Mouse (Mus musculus) gastrocnemius, postnatal 10 days (tissue): Measurements from ENCODE around the gene Leap2. TPM values are rescaled to one million over a fixed set of nuclear protein-coding genes. Genes with fewer than 3 reads are reported as not detected.

Source experiments
- DNase-seq: peaks from one replicate; pipeline ENCODE4 v3.0.0; 2021; ENCODE audit warnings: mixed read lengths
- long read RNA-seq, 2 experiments: library from polyadenylated mRNA; stranded (forward); transcript quantifications; one replicate each; pipeline ENCODE4 v2.0.0; 2021
- total RNA-seq, 2 experiments: library from RNA; stranded (reverse); gene quantifications; 2 replicates each; pipeline ENCODE4 v1.2.3; 2021

The Leap2 gene
- not detected for total RNA-seq
- long read RNA-seq, experiment 1: 0 reads
- long read RNA-seq, experiment 2: 0 reads

DNA sequence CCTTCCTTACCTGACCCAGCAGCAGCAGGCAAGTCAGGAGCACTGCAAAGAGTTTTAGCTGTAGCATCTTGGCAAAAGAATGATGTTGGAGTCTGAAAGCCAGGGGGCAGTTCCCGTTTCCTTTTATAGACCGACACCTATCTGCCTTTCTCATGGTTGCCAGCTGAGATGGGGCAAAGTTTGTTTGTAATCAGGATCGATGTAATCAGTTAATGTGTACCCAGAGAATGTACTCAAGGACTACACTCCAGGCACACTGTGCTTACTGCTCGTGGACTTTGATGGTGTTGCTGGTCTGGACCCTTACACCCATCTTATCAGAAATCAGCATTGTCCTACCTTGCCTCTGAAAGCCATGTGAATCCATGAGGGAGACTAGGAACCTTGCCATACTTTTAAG lies at the start of gene Leap2:
TSS of gene Leap2 (minus strand) at position 135 of the 400 bp plus-strand sequence.
- no peak for DNase-seq

GRCm38 (mm10) chr11:53472709-53473108 lies 49.7 kb upstream of the Leap2 start:
- DNase-seq: no peak

DNA sequence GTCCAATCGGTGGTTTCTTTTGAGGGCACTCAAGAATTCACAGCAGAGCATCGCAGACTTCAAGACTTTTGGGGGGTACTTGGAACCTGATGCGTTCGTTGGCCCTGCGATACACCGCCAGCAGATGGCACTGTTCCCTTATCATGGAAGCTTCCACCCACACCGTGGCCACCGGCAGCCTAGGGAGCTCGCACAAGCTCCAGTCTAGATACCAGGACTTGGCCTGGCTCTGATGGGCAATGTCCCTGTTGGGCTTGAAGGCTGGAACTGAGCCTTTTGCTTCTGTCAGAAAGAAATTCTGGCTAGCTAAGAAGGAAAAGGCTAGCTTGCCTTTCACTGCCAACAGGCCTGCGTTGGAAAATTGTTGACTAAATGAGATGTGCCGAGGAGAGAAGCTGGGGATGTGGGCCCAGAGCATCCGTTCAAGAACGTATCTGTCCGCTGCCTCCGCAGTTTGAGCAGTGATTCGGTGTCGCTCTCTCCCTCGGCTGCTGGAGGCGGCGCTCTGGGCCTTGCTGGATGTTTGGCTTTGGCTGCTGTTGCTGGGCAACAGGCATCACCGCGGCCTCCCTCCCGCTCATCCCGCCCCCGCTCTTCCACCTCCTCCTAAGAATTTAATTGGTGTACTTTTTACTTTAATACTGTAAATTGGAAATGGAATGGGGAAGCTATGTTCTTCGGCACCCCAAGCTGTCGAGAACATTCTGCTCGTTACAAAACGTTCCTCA lies 47.2 kb upstream of the Leap2 start, which contains the start of gene Gm9837:
TSS of gene Gm9837 (minus strand) at position 512 of the 728 bp plus-strand sequence.
- DNase-seq: peak; percentile 93

DNA sequence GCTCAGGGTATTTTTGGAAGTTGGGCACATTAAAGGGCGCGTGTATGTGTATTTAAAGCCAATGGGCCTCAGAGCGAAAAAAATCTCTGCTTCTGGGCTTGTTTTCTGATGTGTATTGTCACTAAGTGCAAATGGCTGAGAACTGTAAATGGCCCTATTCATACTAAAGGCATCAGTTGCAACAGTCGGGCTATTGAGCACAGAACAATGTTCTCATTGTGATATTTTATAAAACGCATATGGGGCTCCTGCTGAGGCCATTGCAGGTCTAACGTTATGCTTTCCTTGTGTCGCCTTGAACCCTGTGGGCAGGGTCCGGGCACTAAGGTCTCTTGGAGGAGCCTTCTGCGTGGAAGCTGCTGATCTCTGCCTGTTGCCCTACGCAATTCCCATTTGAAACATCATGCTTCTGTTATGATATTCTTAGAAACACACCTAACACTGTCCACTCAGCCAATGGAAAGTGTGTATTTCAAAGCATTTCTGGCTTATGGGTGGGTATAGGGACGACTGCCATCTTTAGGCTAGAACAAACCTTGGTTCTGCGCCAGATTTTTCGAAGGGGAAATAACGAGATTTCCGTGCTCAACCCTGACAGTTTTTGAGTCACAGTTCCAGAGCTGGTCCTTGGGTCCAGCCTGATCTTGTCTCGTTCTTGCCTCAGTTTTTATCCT lies 46.5 kb upstream of the Leap2 start:
- DNase-seq: peak; percentile 49

DNA sequence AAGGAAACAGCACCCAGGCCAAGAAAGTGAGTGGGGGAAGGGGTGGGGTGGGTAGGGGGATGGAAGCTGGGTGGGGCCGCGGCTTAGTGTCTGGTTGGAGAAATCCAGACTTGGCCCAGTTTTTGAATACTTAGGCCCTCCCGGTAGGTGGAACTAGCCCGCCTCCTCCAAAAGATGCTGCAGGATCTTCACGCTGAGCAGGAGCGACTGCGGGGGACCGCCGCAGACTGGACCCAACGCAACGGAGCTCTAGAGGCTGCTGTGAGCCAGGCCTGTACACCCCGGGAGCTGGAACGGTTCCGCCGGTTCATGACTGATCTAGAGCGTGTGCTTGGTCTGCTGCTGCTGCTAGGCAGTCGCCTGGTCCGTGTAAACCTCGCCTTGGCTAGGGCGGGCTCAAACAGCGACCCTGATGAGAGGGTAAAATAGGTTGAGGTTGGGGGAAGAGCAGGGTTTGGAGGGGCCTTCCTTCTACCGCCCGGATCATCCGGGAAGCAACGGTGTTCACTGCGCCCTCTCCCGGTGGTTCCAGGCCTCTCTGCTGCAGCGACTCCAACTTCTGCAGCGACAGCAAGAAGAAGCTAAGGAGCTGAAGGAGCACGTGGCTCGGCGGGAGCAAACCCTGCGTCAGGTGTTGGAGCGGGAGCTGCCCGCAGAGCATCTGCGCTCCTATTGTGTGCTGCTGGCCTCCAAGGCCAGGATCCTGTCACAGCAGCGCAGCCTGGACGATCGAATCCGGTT lies 43.4 kb upstream of the Leap2 start:
- peak; percentile 85 for DNase-seq

GRCm38 (mm10) chr11:53463551-53464424 lies 40.8 kb upstream of the Leap2 start:
- DNase-seq: peak; percentile 39

DNA sequence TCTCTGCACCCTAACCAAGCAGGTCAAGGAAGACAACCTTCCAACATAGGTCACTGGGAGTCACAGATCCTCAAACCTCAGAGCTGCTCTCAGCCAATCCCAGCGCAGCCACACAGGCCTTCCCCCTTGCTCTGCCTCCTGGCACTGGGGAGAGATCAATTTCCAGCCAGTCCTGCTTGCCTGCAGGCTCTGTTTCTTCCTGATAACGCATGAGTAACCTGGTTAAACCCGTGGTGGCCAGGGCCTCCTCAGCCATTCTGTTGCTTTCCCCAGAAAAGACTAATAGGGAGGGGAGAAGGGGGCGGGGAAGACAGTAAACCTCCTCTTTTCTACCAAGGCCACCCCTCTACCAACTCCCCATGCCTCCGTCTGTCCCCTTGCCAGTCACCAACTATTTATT lies 38.8 kb upstream of the Leap2 start:
- no peak for DNase-seq

- DNase-seq: no peak
Measured at GRCm38 (mm10) chr11:53460192-53460591, 37.2 kb upstream of the Leap2 start.

DNA sequence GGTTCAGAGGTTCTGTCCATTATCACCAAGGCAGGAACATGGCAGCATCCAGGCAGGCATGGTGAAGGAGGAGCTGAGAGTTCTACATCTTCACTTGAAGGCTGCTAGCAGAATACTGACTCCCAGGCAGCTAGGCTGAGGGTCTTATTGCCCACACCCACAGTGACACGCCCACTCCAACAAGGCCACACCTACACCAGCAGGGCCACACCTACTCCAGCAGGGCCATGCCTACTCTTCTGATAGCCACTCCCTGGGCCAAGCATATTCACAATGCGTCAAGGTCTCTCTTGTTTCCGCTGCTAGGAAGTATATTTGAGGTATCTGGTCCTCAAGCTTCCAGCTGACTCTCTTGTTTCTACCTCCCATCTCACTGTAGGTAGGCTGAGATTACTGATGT lies 36.0 kb upstream of the Leap2 start:
- DNase-seq: no peak

GRCm38 (mm10) chr11:53457372-53457954 lies 34.5 kb upstream of the Leap2 start:
- no peak for DNase-seq

- DNase-seq: peak; percentile 50
Measured at GRCm38 (mm10) chr11:53456474-53457371, 33.8 kb upstream of the Leap2 start, which contains the start of the genes Gm10447 and Shroom1. Gene Gm10447 (minus strand): TSS chr11:53457110. Gene Shroom1 (plus strand): TSS chr11:53457205.

- DNase-seq: no peak
Measured at GRCm38 (mm10) chr11:53453031-53453430, 30.1 kb upstream of the Leap2 start.

GRCm38 (mm10) chr11:53452396-53452795 lies 29.4 kb upstream of the Leap2 start:
- no peak for DNase-seq

GRCm38 (mm10) chr11:53451361-53451760 lies 28.4 kb upstream of the Leap2 start:
- DNase-seq: no peak

DNA sequence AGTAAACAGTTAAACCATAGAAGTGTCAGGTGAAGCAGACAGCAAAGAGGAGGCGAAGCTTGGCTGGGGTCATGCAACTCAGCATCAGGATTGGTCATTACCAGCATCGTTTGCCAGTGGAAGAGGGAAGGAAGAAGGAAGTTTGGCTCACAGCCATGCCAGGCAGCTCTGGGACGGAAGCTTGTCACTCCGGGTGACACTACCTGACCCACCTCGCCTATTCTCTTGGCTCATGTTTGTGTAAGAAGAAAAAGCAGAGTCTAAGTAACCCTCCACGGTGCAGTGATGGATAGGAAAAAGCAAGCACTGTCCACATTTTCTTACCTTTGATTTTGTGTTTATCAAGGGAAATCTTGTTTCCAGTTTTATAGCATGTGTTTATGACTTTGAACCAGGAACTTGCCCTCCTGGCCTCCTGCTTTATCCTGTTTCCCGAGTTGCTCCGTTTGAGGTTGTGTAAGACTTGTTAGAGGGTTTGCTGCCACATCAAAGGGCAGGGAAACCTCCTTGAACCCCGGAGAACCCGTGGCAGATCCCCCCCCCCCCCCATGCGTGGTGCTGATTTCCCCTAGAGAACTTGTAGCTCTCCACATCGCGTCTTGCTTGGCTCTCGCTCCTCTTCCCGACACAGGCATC lies 27.2 kb upstream of the Leap2 start:
- DNase-seq: no peak

- DNase-seq: peak; percentile 47
Measured at GRCm38 (mm10) chr11:53448529-53448928, 25.6 kb upstream of the Leap2 start.

DNA sequence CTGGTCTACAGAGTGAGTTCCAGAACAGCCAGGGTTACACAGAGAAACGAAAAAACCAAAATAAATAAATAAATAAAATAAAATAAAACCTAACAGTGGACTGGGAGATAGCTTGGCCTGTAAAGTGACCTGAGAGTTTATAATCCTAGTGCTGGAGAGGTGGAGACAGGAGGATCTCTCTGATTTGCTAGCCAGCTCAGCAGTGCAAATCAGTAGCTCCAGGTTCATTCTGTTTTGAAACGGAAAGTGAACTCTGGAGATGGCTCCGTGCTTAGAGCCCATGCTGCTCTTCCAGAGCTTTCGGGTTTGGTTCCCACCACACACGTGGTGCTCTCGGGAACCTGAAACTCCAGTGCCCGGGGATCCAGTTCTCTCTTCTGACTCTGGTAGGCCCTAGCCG lies 25.0 kb upstream of the Leap2 start:
- DNase-seq: no peak

- no peak for DNase-seq
Measured at GRCm38 (mm10) chr11:53446183-53446582, 23.2 kb upstream of the Leap2 start.

DNA sequence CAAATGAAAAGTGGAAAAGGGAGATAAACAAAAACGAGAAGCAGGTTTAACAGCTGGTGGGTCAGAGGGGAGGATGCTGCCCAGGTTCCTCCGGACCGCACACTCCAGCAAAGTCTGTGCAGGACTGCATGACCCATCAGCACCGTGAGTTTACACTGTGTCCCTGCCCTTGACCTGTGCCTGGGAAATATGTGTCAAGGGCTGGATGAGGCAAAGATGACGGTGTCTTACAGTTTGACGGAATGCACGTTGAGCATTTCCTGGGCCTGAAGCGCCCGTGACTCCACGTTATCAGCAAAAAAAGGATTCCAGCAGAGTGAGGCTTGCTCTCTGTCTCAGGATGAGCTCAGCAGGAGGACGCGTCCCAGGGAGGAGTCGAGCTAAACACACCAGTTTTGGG lies 22.6 kb upstream of the Leap2 start:
- DNase-seq: no peak

DNA sequence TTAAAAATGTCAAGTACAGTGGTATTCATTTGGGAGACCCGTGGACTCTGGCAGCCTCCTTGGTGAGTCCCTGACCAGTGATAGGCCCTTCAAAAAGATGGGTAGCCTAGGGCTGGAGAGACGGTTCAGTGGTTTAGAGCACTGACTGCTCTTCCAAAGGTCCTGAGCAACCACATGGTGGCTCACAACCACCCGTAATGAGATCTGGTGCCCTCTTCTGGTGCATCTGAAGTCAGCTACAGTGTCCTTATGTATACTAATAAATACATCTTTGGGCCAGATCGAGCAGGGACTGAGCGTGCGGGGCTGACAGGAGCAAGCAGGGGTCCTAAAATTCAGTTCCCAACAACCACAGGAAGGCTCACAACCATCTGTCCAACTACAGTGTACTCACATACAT lies 20.9 kb upstream of the Leap2 start:
- DNase-seq: no peak
